Mouse (Mus musculus) thymus, postnatal 0 days (tissue): ENCODE measurements around the gene Snap91. TPM values are rescaled to one million over a fixed set of nuclear protein-coding genes. Genes with fewer than 3 reads are reported as not detected.

ENCODE experiments used
- polyA plus RNA-seq: library from polyadenylated mRNA; unstranded; fragments of >200 nt; fragmentation: Nextera tagmentation; extraction: Ambion mirVana; gene quantifications from 2 replicates; pipeline ENCODE4 v1.2.1, GENCODE M21; 2015

Snap91 gene
- polyA plus RNA-seq, 1 experiment from 2014 or later, result 8.5 TPM

Other genes with a start within 250 kb of the Snap91 start
- gene Me1, start 184.7 kb downstream of the Snap91 start, polyA plus RNA-seq, result 8.8 and 10.0 TPM in 2 replicates
- gene Prss35, start 137.0 kb downstream of the Snap91 start, polyA plus RNA-seq, result 0.35 and 1.4 TPM in 2 replicates
- gene Ripply2, start 134.9 kb upstream of the Snap91 start, polyA plus RNA-seq, result 1.1 TPM in 1 of 2 replicates, not detected in the other
- gene Cyb5r4, start 141.4 kb upstream of the Snap91 start, polyA plus RNA-seq, result 63.4 and 65.5 TPM in 2 replicates